Comparison of ENCODE assay signal across 10 mouse cellular contexts in genomic region chr9:63965579-63965981, GRCm38 (mm10). TPM values are rescaled to one million over a fixed set of nuclear protein-coding genes. Genes with fewer than 3 reads are reported as not detected.
A peak's percentile ranks its signal among the peaks of the same experiment; 100 is the strongest.
DNase-seq lines count a peak whose midpoint lies in the region; ATAC-seq and TF ChIP-seq lines count a peak whose summit lies in the region.
"Had no signal": no experiment of that assay in that cellular context is flagged by ENCODE, and none has a peak within 500 bp of the region (broad histone marks: within the 10 kb centered on the region; RNA-seq: fewer than 3 reads in every experiment).

No protein-coding gene starts in this region.

- WGBS in forebrain, embryonic 10.5 days = 15% methylated on average over 4 of the region's 4 CpGs
- WGBS in forebrain, postnatal 0 days = 13% methylated on average over 4 of the region's 4 CpGs
- 6% methylated on average over 4 of the region's 4 CpGs for WGBS in neural tube, embryonic 11.5 days

- peaks cover 5% of the 10 kb centered on the region; the same call in 1 of the 2 replicates for H3K36me3 ChIP-seq in forebrain, embryonic 10.5 days (replicated peaks)
- H3K36me3 ChIP-seq in forebrain, postnatal 0 days (ENCODE audit: insufficient read depth) = no peaks in the 10 kb centered on the region
- no peaks in the 10 kb centered on the region for H3K36me3 ChIP-seq in neural tube, embryonic 11.5 days (ENCODE audit: control insufficient read depth, insufficient read depth, low read length)
- H3K36me3 ChIP-seq: liver, embryonic 13.5 days had no signal

- no peak overlapping the region for H3K9ac ChIP-seq in forebrain, postnatal 0 days
- no peak overlapping the region for H3K9ac ChIP-seq in neural tube, embryonic 11.5 days (ENCODE audit: low read length)
- H3K9ac ChIP-seq: liver, embryonic 13.5 days had no signal

- H3K27me3 ChIP-seq in forebrain, embryonic 10.5 days (ENCODE audit: poor library complexity, severe bottlenecking) = no peaks in the 10 kb centered on the region
- H3K27me3 ChIP-seq in forebrain, postnatal 0 days (ENCODE audit: insufficient read depth, low read length) = no peaks in the 10 kb centered on the region
- H3K27me3 ChIP-seq in neural tube, embryonic 11.5 days (ENCODE audit: control insufficient read depth, insufficient read depth, low read length) = no peaks in the 10 kb centered on the region

- H3K9me3 ChIP-seq in forebrain, embryonic 10.5 days = no peaks in the 10 kb centered on the region
- H3K9me3 ChIP-seq in forebrain, postnatal 0 days (ENCODE audit: low read length) = no peaks in the 10 kb centered on the region
- H3K9me3 ChIP-seq in neural tube, embryonic 11.5 days (ENCODE audit: control insufficient read depth, low read length) = no peaks in the 10 kb centered on the region
- H3K9me3 ChIP-seq: liver, embryonic 13.5 days had no signal

- H3K4me1 ChIP-seq in forebrain, embryonic 10.5 days = peaks cover 88% of the 10 kb centered on the region
- H3K4me1 ChIP-seq in forebrain, postnatal 0 days (ENCODE audit: insufficient read depth) = no peaks in the 10 kb centered on the region
- H3K4me1 ChIP-seq in neural tube, embryonic 11.5 days (ENCODE audit: control insufficient read depth, insufficient read depth, low read length) = peaks cover 20% of the 10 kb centered on the region

- H3K27ac ChIP-seq in forebrain, embryonic 10.5 days = peak overlapping the region; percentile 72
- H3K27ac ChIP-seq in forebrain, postnatal 0 days (ENCODE audit: low read depth, low read length) = no peak overlapping the region
- H3K27ac ChIP-seq in neural tube, embryonic 11.5 days (ENCODE audit: low read depth, low read length) = no peak overlapping the region
- H3K27ac ChIP-seq: liver, embryonic 13.5 days had no signal

- ATAC-seq in forebrain, postnatal 0 days = no peak
- ATAC-seq in neural tube, embryonic 11.5 days (ENCODE audit: insufficient read depth, low FRiP score, low TSS enrichment) = 0 out of 2 replicates have a peak, but pooled peaks have one; percentile 68

- no peak overlapping the region for H3K4me3 ChIP-seq in forebrain, embryonic 10.5 days
- no peak overlapping the region for H3K4me3 ChIP-seq in forebrain, postnatal 0 days (ENCODE audit: low read depth, low read length)
- no peak overlapping the region for H3K4me3 ChIP-seq in neural tube, embryonic 11.5 days (ENCODE audit: low read depth, low read length)
- H3K4me3 ChIP-seq: liver, embryonic 13.5 days had no signal

- no peak for TF ChIP-seq CTCF in forebrain, postnatal 0 days (IDR thresholded peaks at IDR 0.05; ENCODE audit: low read depth)

- no peak overlapping the region for H3K4me2 ChIP-seq in forebrain, postnatal 0 days (ENCODE audit: low read depth)
- no peak overlapping the region for H3K4me2 ChIP-seq in neural tube, embryonic 11.5 days (ENCODE audit: low read depth)
- H3K4me2 ChIP-seq: liver, embryonic 13.5 days had no signal

- no peak for DNase-seq in forebrain, embryonic 10.5 days (ENCODE audit: extremely low spot score, low spot score)
- no peak for DNase-seq in forebrain, postnatal 0 days
- DNase-seq in neural tube, embryonic 11.5 days (ENCODE audit: low spot score) = peak; percentile 45
- no peak for DNase-seq in neural tube, embryonic 10.5 days (ENCODE audit: extremely low spot score, low spot score)
- DNase-seq in kidney, postnatal 14 days = peak; percentile 84
- no peak for DNase-seq in adrenal gland, postnatal 10 days
- DNase-seq in testis, postnatal 10 days (ENCODE audit: low spot score) = no peak
- DNase-seq in ovary, postnatal 10 days (ENCODE audit: low spot score) = no peak
- DNase-seq: cerebellum, adult 2 months; liver, embryonic 13.5 days had no signal

RNA-seq across cellular contexts. Expression of gene Smad6, which starts 56.3 kb away (rescaled TPM):
- polyA plus RNA-seq in forebrain, embryonic 10.5 days (2016; fragmentation: Nextera tagmentation; extraction: Ambion mirVana) = 3.6 and 3.7 TPM in 2 replicates
- 4.5 and 7.5 TPM in 2 replicates for total RNA-seq in forebrain, postnatal 0 days (2014; rRNA removed)
- 1.4 and 1.5 TPM in 2 replicates for polyA plus RNA-seq in forebrain, postnatal 0 days (2015; fragmentation: Nextera tagmentation; extraction: Ambion mirVana)
- polyA plus RNA-seq in neural tube, embryonic 11.5 days (2014; fragmentation: Nextera tagmentation; extraction: Ambion mirVana) = 6.8 and 7.7 TPM in 2 replicates
- 10 to 100 TPM; 15.0 to 16.9 TPM for total RNA-seq in adrenal gland, postnatal 10 days (2021)

Comparison
In these comparisons a context has a peak if more than half of its experiments do, and no peak if none do; other contexts are left out.
1. DNase-seq: peak in neural tube, embryonic 11.5 days (single experiment) and kidney, postnatal 14 days (single experiment); none in forebrain, embryonic 10.5 days (single experiment), forebrain, postnatal 0 days (single experiment), neural tube, embryonic 10.5 days (single experiment), adrenal gland, postnatal 10 days (single experiment), testis, postnatal 10 days (single experiment) and ovary, postnatal 10 days (single experiment).